Mouse (Mus musculus) forelimb bud, embryonic 11.5 days (tissue): ENCODE results near the gene Fam19a1.

Experiments
- DNase-seq: peaks from one replicate; pipeline ENCODE4 v3.0.0-alpha.2; 2012; ENCODE audit warnings: low read depth, low spot score

Gene Fam19a1

DNA sequence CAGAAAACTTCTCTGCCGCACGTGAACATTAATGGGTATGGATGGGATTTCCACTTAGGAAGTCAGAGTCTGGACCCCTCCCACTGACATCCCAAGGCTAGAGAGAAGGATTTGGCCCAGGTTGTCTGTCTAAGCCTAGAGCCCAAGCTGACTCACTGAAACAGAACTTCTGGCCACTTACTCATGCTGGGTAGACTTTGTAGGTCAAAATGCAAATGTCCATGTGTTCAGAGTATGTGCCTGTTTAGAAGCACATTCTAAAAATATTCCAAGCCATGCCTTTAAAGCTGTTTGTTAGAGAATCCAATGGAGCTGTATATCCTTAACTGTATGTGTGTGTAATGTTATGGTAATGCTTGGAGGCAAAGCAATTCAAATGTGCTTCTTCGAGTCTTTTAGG, 145.7 kb downstream of the Fam19a1 start:
- no peak for DNase-seq

DNA sequence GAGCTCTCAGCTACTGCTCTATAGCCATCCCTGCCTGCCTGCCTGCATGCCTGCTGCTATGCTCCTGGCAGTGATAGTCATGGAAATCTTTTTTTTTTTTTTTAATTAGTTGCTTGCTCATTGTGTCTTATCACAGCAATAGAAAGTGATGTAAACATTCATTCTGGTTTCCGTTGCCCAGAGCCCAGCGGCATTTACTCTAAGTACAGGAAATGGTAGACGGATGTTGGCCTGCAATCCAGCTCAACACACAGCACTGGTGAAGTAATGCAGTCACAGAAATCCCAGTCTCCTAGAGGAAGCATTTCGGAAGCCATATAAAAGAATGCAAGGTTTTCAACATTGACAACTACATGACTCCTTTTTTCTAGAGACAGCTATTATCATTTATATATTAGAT, 153.5 kb downstream of the Fam19a1 start:
- no peak for DNase-seq

DNA sequence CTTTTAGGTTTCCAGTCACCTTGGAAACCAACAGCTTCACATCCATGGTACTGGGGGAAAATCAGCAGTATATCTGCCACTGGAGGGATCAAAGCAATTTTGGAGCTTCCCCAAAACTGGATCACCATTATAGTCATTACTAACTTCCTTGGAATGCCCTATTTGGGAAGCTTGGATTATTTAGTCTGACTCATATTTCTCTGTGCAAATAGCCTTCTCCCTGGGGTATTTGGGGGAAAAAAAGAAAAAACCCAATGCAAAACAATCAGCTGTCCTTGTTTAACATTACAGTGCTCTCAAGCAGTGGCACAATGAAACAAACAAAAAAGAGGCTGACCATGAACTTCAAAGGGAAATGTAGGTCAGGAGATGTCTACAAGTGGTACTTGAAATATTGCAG, 155.8 kb downstream of the Fam19a1 start:
- no peak for DNase-seq

DNA sequence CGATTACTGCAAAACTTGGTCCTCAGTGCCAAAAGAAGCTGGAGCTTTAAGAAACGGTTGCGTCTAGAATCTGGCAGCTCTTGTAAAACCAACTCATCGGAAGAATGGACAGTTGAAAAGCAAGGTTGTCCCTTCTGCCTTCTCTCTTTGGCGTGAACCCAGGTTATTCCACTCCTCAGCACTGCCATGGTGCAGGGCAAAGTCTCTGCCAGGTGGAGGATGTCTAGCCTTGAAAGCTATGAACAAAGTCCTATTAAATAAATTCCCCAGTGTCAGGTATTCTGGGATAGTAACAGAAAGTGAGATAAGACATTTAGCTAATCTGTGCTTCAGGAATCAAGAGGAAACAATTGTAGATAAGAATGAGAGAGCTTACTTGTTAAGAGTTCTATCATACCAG, 157.5 kb downstream of the Fam19a1 start:
- DNase-seq, result no peak

DNA sequence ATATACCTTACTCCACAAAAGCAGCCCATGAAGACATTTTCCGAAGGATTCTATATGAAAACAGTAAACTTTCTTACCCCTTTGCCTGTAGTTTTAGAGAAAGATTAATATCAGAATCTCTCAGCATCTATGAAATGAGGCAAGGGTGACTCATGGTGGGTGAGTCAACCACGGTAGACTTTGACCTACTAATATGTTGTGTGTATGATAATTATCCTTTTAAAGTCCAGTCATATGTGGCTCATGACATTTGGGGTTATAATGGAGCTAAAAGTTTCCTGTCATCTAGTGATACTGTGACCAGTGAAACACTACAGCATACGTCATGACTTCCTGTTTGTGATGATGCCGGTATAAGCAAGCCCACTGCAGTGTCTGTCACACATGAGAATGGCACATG, 170.8 kb downstream of the Fam19a1 start:
- no peak for DNase-seq

DNA sequence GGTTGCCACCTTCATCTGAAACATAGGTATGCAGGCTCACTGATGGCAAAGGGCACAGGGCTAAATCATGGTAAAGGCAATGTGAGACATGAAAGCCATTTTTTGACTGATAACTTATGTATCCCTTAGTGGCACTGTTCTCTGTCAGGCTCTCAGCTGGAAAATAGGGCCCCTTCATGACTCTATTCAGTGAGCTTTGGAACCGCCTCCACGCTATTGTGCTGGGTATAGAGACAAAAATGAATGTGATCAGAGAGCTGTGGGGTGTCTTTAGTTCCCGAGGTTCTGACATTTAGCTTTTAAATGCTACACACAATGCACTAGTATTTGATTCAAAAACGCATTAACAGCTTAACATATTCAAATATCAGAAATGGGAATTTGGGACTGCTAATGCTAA, 171.6 kb downstream of the Fam19a1 start:
- DNase-seq, result no peak

DNA sequence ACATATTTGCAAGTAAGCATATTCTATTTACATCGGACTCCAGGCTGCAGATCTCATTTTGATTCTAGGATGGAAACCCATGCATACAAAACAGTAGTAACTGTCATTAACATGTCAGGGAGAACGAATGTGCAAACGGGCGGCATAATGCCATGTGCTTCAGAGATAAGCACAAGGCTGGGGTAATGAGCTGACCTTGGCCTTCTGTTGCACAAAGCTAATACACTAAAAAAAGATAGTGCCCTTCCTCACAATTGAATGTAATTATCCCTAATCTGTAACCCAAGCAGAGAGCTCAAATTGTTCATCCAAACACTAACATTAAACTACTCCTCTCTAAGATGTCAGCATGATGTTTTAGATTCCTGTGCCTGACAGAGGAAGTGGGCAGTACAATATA, 173.3 kb downstream of the Fam19a1 start:
- no peak for DNase-seq

DNA sequence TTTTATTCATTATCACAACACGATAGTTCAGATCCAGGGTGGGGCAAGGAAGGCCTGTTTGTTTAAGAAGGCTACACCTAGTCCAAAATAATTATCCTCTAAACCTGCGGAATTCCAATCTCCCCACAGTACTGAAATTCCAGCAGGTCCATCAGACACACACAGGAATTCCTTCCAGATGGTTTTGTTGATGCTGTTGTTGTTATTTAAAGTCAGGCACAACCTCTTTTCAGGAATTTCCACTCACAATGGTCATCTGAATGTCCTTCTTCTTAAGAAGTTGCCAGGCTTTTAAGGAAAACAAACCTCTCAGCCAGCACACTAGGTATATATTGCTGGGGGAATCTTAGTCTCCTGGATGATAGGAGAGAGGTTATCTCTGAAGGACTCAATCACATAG, 174.4 kb downstream of the Fam19a1 start:
- DNase-seq, result peak; percentile 5

DNA sequence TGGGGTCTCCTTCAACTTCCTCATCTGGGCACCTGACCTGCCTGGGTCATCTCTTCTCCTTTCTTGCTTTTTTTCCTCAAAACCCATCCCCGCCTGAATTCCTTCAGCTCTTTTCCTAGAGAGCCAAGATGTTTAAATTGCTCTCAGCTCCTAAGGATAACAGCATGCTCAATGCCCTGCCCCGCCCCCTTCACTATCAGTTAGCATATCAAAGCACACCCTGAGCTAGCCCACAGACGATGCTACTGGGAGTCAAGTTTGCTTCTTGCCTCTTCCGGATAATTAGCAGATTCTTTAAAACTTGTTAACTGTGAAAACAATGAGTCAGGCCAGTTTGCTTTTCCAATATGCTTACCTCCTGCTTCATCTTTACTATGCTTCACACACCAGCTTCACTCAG, 176.7 kb downstream of the Fam19a1 start:
- DNase-seq, result no peak

DNA sequence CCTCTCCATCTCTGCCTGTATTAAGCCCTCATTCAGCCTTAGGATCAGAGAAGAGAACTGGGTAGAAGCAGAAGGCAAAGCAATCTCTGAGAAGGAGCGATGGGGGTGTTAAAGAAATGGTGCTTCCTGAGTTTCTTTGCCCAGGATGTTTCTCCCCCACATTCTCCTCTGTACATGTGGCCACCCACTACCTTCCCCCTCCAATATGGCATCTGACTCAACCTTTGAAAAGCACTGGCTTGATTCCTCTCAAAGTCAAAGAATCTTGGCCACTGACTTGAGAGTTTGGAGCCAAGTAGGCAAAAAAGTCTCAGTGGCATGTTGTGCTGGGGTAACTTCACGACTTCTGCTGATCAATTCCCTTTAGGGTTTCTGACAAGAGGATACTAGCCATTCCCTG, 234.5 kb downstream of the Fam19a1 start:
- DNase-seq, result no peak

DNA sequence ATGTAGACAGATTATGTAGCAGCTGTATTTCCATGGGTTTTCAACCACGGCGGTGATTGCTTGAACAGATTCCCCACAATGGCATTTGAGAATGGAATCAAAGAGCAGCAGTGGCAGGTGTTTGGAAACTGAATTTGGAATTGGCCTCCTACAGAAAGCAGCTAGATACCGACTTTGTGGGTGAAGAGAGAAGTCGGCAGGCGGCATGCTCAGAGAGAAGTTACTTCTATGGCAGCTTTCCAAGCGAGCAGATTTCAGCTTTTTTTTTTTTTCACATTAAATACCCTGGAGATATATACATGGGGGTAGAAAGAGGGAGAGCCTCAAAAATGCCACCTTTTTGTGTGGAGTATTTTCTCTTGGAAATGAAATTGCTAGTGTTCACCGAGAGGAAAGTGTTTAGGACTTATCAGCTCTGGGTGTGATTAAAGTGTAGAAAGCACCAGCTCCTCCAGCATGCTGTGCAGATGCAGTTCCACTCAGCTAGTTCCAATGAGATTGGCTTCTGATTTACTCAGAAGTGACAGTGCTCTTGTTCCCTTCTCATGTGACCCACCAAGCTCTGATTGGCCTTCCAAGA, 236.6 kb downstream of the Fam19a1 start:
- no peak for DNase-seq

DNA sequence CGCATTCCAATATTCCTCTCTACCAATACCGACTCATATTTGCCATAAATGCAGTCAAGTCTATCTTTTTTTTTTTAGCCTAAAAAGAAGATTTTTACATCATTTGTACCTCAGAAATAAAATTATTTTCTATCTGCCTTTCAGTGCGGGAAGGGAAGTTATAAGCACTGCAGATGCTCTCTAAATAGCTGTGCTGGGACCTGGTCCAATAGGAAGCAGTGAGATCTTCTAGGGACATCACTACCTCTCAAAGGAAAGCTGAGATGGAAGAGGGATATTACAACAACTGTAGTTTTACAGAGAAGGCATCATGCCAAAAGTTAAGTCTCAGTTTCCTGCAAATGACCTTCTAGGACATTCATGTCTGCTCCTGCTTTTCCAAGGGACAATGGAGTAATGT, 256.6 kb downstream of the Fam19a1 start:
- no peak for DNase-seq

DNA sequence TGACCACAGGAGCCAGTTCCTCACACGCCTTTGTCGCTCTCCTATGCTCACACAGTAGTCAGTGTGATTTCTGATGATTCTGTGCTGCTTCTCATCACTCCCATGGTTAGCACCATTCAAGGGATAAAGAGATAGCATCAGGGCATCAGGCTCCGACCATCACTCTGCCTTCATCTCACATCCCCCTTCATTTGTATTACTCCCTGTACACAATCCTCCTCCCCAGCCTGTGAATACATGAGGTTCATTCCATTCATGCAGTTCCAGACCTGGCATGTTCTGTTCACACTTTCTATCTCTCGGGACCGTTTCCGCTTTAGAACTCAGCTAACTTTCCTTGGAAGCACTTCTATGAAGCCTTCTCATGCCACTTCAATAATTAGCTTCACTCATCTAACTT, 259.9 kb downstream of the Fam19a1 start:
- DNase-seq, result no peak

DNA sequence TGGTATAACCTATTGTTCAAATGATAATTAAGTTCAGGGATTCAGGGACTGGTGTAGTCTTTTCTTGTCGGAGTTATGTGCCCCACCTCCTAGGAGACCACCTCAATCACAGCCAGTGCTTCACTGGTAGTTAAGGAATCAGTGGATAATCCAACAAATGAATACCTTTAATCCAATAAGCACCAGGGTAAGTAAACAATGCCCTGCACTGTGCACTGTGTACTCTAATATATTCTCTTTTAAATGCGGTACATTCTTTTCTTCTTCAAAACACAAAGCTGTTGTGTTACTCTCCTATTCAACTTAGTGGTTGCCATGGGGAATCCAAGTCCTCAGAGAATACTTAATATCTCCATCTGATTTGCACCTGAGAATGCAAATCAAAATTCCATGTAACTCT, 260.3 kb downstream of the Fam19a1 start:
- no peak for DNase-seq

DNA sequence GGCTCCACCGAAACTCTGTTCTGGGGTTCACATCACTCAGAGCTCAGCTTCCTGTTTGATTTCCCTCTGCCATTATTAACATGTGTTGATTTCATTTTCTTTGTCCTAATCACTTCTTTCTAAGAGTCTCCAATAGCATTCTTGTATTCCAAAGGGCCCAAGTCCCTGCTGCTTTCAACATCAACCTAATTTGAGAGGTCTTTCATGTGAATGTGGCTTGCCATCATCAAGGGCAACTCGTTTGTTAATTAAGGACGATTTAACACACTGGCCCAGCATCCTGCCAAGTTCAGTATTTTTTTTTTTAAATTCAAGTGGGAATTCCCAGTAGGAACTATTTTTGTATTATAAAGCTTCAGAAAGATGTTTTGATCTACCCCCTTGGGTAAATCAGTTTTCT, 263.8 kb downstream of the Fam19a1 start:
- no peak for DNase-seq

DNA sequence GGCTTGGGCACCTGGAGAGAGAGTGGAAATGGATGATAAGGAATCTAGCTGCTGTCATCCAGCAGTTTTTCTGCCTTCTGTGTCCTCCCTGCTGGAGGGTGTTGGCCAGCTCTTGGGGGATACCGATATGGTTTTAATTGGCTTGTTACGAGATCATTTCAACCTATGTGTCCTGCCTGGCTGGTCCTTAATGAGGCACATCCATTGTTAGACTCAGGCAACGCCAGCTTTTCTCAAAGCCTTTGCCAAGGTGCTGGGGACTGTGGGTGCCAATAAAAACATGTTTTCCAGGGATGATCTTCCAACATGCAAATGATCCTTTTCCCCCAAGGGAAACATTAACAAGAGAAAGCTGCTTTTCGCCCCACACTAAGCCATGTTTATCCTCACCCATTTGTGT, 266.3 kb downstream of the Fam19a1 start:
- no peak for DNase-seq

DNA sequence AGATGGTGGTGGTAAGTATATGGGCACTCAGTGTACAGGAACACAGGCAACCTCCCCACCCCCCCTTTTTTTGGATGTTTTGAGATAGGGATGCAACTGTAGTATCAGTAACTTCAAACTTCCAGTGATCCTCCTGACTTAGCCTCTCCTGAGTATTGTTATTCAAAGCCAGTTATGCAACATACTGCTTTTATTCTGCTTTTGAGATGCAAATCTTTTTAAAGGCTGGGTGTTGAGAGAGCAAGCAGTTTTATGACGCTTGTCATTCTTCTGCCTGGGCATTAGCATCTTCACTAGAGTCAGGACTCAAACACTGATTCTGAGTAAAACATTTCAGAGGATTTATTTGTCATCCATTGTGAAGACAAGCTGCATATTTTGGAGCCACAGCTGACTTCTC, 271.5 kb downstream of the Fam19a1 start:
- DNase-seq, result no peak

DNA sequence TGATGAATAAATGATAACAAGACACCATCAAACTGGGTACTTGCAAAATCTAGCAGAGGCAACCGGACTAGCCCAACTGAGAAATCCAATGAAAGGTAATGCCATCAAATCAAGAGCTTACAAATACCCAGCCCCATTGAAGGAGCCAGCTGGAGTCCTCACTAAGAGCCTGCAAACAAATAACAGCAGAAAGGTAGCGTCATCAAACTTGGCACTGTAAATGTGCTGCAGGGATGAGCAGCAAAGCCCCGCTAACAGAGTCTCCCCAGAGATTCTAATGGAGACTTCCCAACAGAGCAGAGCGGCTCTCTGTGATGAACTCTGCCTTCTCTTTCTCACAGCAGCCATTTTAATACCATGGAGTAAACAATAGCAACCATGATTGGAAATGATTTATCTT, 305.9 kb downstream of the Fam19a1 start:
- DNase-seq, result no peak

DNA sequence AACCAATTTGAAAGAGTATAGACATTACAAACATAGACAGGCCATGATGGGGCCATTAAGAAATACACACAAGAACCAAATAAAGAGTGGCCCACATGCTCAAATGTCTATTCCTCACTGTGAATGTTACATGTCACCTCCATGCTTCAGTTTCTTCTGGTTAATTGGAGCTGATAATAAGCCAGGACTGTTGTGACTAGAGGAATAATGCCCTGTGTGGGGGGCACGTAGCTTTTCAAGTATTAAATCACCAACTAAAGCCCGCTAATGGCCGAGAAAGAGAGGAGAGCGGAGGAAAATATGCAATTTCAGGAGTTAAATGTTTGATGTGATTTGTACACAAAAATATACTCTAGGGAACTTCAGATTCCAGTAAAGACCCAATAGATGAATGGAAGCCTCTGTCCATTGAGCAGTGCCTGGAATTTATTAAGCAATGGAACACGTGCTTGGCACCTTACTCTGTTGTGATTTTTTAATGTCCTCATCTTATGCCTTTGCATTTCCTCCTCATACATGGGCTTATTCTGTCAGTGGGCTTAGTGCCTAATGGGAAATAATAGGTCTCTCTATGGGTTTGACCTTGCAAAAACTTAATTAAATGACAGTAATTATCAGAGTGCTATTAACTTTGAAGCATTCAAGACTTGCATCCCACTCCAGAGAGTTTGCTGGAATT, 306.9 kb downstream of the Fam19a1 start:
- DNase-seq, result no peak

DNA sequence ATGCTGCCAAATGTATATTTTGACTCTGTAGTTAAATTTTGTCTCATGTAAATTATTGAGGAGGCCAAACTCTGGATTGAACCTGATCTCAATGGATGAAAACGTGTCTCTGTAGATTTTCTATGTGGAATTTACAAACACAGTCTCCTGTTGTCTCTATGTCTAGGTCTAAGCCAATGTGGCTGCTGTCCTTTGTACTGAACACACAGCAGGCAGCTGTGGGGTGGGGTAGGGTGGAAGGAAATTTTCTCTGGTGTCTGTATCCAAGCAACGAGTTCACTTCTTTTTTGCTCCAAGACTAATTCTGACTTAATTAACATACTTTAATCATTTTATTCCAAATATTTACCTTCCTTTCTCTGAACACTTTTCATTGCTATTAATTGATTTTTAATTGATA, 307.6 kb downstream of the Fam19a1 start:
- DNase-seq, result peak; percentile 30

DNA sequence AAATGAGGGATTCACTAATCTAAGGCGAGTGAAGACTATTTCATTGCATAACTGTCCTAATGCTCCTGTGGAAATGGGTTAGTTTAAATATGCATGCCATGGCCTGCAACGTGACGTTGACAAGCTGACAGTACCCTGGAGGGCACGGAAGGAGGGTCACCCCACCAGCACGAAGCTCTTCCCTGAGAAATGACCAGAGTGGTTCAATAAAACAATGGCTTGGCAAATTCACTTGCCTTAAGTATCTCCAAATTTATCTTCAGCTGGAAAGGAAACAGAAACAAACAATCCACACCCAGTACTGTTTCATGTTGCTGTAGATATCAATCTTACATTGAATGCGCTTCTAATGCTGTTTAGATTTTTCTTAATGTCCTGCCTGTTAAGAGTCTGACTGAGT, 316.4 kb downstream of the Fam19a1 start:
- no peak for DNase-seq

DNA sequence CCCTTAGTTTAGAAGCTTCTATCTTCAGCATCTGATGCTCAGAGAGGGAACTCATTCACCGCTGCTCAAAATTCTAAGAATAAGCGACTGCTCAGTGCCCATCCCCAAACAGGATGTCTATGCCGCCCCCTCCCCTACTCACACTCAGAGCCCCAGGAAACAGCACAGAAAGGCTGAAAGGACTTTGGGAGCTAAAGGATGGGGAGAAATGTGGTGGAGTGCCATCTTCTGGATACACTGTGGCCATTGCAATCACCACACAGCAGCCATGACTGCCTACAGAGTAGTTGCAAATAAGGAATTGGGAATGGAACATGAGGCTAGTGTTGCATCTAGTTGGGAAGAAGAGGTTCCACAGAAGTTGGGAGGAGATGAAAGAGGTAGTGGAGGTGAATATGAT, 319.4 kb downstream of the Fam19a1 start:
- DNase-seq, result no peak

DNA sequence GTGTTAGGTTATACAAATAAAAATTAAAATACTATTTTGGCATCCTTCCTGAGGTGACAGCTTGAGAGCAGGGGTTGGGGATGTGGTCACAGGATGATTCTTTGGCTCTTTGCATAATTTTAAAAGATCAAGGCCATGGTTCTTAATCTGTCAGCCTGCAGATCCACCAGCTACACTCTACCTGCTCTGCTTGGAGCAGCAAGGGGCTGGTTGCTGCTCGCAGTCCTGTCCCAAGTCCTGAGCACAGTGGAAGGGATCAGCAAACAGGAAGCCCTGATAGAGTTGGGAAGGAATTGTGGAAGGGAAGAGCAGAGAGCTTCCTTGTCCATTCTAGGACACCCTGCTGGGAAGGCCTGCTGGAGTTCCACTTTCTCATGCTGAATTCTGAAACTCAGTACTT, 320.9 kb downstream of the Fam19a1 start:
- no peak for DNase-seq

DNA sequence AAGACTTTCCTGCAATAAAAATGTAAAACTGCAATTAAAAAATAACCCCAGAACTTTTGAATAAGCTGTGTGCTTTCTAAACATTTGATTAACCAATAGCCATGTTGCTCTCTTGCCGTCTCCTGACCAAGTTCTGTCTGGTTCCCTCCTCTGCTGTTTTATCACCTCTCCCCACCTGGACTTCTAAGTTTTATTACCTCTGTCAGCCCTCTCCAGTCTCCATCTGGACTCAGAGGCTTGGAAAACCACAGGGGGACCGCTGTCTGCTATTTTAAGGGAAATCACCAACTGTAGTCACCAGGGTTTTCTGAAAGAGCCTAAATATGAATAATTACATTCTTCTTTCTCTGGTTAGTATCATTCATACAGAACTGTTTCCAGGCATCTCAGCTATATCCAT, 322.6 kb downstream of the Fam19a1 start:
- peak; percentile 67 for DNase-seq
